Mouse (Mus musculus) 416B (cell line): Measurements from ENCODE around the gene Nipsnap2.
"Not testable (repeated sequence)": the region's sequence is repeated elsewhere in the genome, so short reads cannot be mapped to it uniquely, and the experiment has no call there.

Experiments used
- DNase-seq: peaks from one replicate; pipeline ENCODE4 v3.0.0; 2011; ENCODE audit warnings: low read depth

Nipsnap2 gene

GRCm38 (mm10) chr5:129761865-129762540, 37.1 kb downstream of the Nipsnap2 start:
- DNase-seq, result no peak

DNA sequence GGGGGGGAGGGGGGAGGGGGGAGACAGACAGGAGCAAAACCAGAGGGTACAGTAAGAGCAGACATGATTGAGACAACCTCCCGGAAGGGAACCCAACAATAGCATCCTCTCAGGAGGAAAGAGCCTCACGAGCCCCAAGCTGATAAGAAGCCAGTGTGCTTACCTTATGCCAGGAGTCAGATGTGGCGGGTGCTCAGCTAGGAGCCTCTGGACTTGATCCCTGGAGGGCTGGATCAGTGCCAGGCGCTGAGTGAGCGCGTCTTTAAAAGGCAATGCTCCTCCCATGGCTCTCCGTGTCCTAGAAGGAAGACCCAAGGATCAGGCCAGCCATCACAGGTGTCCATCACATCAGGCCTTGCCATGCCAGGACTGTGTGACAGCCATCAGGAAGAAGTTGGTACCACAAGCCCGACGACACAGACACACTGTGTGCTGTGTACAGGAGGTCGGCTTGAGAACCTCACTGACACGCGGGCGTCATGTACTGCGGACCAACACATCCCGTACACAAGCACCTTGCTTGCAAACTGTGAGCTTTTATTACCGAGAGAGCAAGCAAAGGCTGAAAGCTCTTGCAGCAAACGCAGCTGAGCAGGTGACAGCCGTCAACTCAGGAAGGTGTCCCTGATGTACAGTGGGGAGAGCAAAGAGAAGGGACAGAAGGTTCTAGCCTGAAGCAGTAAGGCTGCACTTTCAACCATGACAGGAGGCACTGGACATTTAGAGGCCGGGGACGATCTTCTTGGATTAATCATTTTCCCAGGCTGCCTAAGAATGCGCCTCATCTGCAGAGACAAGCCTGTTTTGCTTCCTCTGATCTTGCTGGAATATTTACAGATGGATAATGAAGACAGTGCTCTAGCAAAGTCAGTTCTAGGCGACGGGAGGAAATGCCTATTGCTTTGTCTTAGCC, 45.8 kb downstream of the Nipsnap2 start:
- no peak for DNase-seq

DNA sequence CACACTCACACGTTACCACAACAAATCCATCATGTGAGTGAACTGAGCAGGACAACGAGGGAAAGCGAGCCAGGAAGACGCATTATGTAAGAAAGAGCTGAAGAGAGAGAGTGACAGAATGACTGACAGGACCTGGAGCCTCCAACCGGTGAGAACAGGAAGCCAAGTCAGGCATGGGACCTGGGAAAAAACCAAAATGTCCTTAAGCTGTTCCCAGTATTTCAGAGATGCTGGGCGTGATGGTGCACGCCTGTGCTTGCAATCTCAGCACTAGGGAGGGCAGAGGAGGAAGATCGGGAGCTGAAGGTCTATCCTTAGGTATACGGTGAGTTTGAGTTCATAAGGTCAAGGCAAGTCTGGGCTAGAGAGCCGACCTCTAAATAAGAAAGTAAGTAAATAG, 47.6 kb downstream of the Nipsnap2 start:
- DNase-seq, result no peak

GRCm38 (mm10) chr5:129773330-129773729, 48.5 kb downstream of the Nipsnap2 start:
- not testable (repeated sequence) for DNase-seq

GRCm38 (mm10) chr5:129774661-129775060, 49.8 kb downstream of the Nipsnap2 start:
- DNase-seq, result no peak

GRCm38 (mm10) chr5:129778348-129778995, 53.6 kb downstream of the Nipsnap2 start:
- DNase-seq, result peak; percentile 37

- peak; percentile 84 for DNase-seq
These were observed 54.3 kb downstream of the Nipsnap2 start for GRCm38 (mm10) chr5:129778996-129779716.

DNA sequence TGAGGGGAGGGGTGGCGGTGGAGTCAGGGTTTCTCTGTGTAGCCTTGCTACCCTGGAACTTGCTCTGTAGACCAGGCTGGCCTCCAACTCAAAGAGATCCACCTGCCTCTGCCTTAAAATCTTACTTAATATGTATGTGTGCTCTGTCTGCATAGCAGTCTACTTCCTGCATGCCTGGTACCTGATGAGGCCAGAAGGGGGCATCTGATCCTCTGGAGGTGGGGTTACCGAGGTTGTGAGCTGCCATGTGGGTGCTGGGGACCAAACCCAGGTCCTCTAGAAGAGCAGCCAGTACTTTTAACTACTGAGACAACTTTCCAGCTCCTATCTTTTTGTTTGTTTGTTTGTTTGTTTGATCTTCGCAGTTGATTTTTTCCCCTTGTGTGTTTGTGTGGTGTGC, 55.3 kb downstream of the Nipsnap2 start:
- DNase-seq, result no peak

- peak; percentile 81 for DNase-seq
These were observed 57.3 kb downstream of the Nipsnap2 start for GRCm38 (mm10) chr5:129782211-129782610.

DNA sequence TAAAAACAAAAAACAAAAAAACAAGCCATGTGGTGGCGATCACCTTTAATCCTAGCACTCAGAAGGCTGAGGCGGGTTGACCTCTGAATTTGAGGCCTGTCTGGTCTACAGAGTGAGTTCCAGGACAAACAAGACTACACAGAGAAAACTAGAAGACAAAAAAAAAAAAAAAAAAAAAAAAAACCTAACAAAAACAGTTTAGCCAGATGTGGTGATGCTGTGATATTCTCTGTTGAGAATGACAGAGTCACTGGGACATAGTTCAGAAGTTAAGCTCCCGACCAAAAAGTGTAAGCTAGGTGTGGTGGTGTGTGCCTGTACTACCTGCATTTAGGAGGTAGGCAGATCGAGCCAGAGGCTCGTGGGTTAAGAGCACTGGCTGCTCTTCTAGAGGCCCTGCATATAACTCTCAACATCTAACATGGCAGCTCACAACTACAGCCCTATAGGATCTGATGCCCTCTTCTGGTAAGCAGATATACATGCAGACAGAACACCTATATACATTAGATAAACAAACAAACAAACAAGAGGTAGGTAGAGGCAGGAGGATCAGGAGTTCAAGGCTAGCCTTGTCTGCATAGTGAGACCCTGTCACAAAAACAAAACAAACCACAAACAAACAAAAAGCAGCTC, 60.5 kb downstream of the Nipsnap2 start:
- DNase-seq, result peak; percentile 49

DNA sequence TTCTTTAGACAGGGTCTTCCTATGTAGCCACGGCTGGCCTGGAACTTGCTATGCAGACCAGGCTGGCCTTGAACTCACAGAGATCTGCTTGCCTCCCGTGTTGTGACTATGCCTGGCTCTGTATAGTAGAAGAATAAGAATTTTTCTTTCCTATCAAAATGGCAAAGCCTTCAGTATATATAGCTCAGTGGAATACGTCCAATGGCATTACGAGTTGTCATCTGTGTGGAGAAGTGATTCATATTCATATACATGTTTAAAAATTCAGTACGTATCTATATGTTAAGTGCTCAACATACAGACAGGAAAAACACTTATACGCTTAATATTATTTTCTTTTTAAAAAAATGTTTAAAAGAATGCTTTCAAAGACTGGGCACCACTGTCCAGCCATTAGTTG, 61.3 kb downstream of the Nipsnap2 start:
- peak; percentile 52 for DNase-seq

DNA sequence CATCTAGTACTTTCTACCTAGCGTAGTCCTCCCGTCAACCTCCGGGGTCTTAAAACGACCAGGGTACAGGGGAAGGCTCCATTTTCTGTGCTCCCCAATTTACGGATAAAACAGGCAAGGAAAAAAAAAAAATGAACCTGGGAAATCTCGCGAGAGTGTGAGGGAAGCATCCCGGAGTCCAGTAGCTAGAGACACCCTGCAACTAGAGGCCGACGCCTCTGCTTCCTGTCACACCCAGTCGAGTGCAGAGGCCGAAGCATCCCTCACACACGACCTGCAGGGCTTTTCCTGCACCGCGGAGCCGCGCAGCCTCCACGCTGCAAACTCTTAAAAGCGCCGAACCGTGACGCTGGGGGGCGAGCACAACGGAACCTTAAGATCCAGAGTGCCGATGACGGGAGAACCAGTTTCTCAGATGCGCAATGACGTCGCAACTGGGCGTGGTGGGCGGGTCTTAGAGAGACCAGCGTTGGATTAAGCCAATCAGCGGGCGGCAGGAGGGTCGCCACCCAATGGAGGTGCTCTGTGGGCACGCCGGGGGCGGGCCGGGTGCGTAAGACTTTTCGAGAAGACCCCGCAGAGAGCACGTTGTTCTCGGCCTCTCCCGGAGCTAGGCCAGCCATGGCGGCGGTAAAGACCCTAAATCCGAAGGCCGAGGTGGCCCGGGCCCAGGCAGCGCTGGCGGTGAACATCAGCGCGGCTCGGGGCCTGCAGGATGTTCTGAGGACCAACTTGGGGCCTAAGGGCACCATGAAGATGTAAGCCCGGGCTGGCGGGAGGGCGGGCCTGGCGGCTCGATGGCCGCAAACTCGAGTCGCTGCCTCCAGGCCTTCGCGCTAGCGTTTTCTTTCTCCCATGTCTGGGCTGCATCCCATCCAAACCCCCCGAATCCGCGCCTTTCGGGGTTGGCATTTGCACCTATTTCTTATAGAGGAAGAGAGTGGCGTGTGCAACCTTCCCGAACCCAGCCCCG, 62.2 kb downstream of the Nipsnap2 start, which contains the start of gene Psph:
TSS of gene Psph (minus strand) at position 632 of the 973 bp plus-strand sequence.
- DNase-seq, result peak; percentile 99

- DNase-seq, result no peak
These were observed 63.1 kb downstream of the Nipsnap2 start for GRCm38 (mm10) chr5:129787818-129788593.

DNA sequence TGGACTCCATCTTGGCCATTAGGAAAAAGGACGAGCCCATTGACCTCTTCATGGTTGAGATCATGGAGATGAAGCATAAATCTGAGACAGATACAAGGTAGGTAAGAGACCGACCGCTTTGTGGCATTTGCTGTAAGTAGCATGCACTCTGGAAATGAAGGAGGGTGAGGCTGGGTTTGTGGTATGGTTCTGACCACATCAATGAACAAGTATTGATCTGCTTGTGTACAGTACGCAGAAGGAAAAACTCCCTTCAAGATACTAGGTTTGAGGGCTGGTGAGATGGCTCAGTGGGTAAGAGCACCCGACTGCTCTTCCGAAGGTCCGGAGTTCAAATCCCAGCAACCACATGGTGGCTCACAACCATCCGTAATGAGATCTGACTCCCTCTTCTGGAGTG, 65.7 kb downstream of the Nipsnap2 start:
- DNase-seq, result not testable (repeated sequence)
